Mouse (Mus musculus): ENCODE measurements around the gene Shroom2. TPM values are rescaled to one million over a fixed set of nuclear protein-coding genes. Genes with fewer than 3 reads are reported as not detected.
"Not testable (repeated sequence)": the region's sequence is repeated elsewhere in the genome, so short reads cannot be mapped to it uniquely, and the experiment has no call there.

Gene Shroom2
- total RNA-seq (2021): 1 to 10 TPM; 1.0 to 1.8 TPM
- long read RNA-seq, experiment 1, partial matches to known transcripts: 0 of 1 reads
- long read RNA-seq, experiment 1, other reads (novel, unspliced or antisense): 1 of 1 reads
- long read RNA-seq, experiment 2, partial matches to known transcripts: 0 of 2 reads
- long read RNA-seq, experiment 2, other reads (novel, unspliced or antisense): 2 of 2 reads

DNA sequence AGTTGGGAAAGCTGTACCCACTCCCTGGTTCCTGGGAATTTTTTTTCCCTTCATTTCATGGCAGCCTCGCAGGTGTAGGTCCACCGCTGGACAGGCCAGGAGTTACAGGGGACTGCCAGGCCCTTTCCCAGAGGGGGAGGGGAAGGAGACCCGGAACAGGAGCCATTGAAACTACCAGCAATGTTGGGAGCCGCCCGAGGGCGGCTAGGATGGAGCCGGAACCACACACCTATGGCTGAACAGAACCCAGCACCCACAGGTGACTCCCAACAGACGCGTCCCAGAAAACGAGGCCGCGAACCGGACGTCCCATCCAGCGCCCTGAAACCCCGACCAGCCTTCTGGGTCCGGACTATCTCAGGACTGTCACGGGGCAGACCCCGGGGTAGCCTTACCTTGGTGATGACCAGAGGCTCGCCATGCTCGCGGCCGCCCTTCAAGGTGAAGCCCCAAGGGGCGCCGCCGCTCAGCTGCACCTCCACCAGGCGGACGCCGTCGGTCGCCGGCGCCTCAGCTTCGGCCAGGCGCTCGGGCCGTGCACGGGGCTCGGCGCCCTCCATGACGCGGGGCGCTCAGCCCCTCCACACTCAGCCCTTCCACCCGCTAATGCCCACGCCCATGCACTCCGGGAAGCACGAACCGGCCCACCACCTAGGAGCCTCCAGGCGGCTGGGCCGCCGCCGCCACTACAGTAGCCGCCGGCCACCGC is at the start of gene Shroom2:
TSS of gene Shroom2 (minus strand) at position 575 of the 709 bp plus-strand sequence.
- intact Hi-C loops (cut with DNase I): no loop called here
- DNase-seq: peak in 1 of 2 experiments; percentile 8

DNA sequence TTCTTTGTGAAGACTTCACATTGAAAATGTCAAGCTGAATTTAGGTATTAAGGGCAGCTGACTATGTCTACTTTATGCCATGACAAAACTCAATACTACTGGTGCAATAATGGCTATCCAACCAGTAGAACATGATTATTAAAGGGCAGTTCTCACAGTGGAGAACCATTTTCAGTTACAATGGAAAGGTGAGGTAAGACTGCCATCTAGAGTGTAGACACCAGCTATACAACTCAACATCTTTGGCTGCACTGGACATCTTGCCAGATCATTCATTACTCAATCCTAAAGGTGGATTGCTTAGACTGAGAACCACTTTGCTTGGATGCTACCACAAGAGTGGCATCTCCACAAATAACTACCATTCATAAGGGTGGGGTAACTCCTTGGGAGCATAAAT is 49.7 kb upstream of the Shroom2 start:
- intact Hi-C loops (cut with DNase I): loop anchor here (10.0 kb wide), 1 partner anchor 114 kb away; no protein-coding TSS in a partner anchor
- DNase-seq: no peak

DNA sequence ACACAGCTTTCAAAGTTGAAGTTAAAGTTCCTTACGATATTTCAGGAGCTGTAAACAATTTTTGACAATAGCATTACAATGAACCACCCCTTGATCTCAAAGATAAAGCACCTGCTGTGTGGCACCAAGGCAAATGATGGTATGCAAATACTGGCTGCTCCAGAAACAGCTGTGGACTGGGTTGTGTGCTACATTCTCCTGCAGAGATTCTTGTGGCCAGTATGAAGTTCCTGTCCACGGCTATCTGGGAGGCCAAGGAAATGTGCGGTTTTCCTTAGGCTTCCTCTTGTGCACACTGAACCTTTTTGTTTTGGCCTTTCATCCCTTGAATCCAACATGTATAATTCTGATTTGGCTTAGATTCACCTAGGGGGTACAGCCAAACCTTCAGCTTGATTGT is 44.1 kb upstream of the Shroom2 start:
- intact Hi-C loops (cut with DNase I): loop anchor here (10.0 kb wide), 1 partner anchor 109 kb away; no protein-coding TSS in a partner anchor
- no peak for DNase-seq

DNA sequence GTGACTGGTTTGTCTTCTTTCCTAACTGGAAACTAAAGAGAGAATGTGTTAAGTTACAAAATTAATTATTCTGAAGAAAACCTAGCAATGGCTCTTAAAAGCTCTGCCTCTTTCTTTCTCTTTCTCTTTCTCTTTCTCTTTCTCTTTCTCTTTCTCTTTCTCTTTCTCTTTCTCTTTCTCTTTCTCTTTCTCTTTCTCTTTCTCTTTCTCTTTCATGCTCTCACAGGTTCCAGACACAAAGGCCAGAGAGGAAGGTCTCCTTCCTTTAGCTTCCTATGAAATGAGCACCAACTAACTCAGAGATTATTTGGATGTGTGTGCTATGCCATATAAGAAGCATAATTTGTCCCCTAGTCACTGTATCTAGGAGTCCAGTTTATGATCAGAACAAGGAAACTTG is 36.1 kb upstream of the Shroom2 start:
- DNase-seq: no peak
- intact Hi-C loops (cut with DNase I): no loop called here

DNA sequence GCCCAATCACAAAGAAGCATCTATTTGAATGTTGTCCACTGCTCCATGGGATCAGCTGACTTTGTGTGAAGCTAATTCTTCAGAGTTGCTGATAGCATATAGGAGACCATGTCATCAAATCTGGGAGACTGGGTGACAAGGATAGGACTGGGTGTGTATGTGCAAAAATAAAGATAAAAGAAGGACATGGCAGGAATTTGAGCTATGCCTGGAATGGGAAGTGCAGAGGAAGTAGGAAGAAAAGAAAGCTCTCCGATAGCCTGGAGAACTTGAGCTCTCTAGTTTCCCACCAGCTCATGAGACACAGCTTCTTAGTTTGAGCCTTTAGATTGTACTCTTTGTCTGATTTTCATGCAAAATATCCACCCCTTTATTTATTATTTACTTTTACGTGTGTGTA is 19.3 kb upstream of the Shroom2 start:
- intact Hi-C loops (cut with DNase I): no loop called here
- no peak for DNase-seq

GRCm38 (mm10) chrX:152788129-152788528 is 18.9 kb upstream of the Shroom2 start:
- intact Hi-C loops (cut with DNase I): no loop called here

GRCm38 (mm10) chrX:152781720-152782403 is 12.6 kb upstream of the Shroom2 start, which contains the start of gene Gpr143:
TSS of gene Gpr143 (plus strand) at chrX:152781921.
- DNase-seq: peak in 1 of 2 experiments; percentile 5
- intact Hi-C loops (cut with DNase I): no loop called here

More at GRCm38 (mm10) chrX:152788129-152788528, 18.9 kb upstream of the Shroom2 start:
- no peak for DNase-seq

- peak; percentile 5 to 15 for DNase-seq
- intact Hi-C loops (cut with DNase I): no loop called here
Measured at GRCm38 (mm10) chrX:152769600-152770157, 414 bp upstream of the Shroom2 start.

DNA sequence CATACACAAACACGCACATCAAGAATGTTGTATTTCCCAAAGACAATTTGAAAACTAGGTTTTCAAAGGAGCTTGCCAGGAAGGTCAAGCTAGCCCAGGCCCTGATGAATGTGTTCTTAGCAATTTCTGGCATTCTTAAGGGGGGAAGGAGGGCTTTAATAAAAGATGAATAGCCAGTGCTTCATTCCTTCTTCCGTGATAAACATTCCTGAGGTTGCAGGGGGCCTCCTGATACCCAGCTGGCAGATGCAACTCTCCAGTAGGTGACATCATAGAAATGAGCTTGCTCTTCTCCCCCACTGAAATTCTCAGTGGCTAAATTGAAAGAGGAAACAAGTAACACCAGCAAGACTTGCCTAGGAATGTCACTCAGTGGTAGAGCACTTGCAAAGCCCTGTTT is 5.1 kb downstream of the Shroom2 start:
- intact Hi-C loops (cut with DNase I): no loop called here
- DNase-seq: no peak

DNA sequence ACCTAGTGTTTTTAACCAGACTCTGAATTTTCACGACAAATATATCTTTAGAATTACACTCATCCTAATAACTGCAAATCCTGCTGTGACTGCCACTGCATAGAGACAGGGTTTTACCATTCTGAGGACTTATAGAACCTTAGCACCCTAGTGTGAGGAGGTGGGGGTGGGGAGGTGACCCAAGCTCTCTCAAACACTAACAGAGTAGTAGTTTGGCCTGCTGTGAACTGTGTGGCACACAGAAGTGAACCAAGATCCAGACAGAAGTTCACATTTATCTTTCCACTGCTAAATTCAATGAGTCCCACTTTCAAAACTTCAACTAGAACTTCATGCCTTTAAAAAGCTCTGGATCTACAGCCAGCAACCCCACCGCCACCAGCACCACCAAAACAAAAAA is 6.4 kb downstream of the Shroom2 start:
- DNase-seq: no peak
- intact Hi-C loops (cut with DNase I): no loop called here

DNA sequence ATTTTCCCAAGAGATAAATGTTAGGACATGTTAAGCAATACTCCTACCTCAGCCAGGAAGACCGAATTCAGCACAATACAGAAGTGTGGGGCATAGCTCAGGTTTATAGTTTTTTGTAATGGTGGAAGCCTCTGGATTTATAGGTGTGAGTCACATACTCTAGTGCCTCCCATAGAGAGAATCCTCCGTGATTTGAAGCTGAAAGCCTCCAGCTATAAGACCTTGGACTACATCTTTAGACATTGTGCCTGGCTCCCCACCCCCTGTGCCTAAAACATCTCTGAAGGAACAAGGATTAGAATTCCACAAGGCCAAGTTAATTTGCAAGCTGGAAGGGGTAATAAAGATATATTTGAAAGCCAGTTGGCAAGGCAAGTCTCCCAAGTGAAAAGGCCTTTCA is 6.8 kb downstream of the Shroom2 start:
- intact Hi-C loops (cut with DNase I): no loop called here
- DNase-seq: no peak

DNA sequence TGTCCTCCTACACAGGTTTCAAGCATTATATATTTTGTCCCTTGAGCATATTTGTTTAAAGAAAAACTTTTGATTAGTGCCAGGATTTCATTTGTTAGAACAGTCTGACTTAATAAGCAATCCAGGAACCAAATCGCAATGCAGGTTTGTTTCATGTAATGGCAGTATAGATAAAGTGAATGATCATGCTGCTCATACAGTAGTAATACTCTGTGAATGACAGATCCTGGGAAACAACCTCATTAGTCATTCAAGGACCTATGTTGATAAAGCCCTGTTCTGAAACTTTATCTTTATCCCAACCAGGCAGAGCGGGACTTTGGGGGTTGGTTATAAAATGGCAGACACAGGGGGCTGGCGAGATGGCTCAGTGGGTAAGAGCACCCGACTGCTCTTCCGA is 13.0 kb downstream of the Shroom2 start:
- DNase-seq: no peak
- intact Hi-C loops (cut with DNase I): no loop called here

DNA sequence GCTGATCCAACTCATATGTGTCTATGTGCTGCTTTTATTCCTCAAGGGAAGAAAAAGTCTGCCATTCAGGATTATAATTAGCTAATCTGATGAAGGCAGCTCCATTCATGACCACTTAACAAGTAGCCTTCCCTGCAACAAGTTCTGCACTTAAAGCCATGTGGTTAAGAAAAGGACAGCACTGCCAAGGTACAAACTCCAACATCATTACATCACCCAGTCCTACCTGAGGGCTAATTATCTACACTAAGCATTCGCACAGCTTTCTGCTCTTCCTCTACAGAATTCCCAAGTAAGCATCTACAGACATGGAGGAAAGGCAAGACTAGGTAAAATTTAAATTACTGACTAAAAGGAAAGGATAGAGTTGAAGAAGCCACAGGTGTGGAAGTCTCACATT is 13.4 kb downstream of the Shroom2 start:
- intact Hi-C loops (cut with DNase I): no loop called here
- DNase-seq: no peak

- intact Hi-C loops (cut with DNase I): no loop called here
- no peak for DNase-seq
Measured at GRCm38 (mm10) chrX:152745925-152746324, 23.3 kb downstream of the Shroom2 start.

DNA sequence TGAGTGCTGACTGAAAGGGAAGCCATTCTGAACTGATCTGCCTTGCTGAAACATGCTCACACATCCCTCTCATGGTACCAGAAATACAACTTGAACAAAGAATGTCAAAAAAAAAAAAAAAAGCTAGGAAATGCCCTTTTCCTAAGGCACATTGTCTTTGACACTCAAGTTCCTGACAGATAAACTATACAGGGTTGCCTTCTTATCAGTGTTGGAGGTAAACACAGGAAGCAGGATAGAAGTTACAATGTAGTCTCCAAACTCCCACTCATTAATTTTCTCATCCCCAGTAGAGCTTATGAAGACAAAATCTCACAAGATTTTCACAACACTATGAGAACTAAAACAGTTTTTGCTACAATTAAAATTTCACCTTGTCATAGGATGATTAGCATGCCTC is 25.6 kb downstream of the Shroom2 start:
- intact Hi-C loops (cut with DNase I): no loop called here
- no peak for DNase-seq

GRCm38 (mm10) chrX:152738759-152739368 is 30.4 kb downstream of the Shroom2 start:
- DNase-seq: no peak
- intact Hi-C loops (cut with DNase I): no loop called here

- intact Hi-C loops (cut with DNase I): no loop called here
- DNase-seq: no peak
Measured at GRCm38 (mm10) chrX:152738191-152738590, 31.1 kb downstream of the Shroom2 start.

- intact Hi-C loops (cut with DNase I): no loop called here
- DNase-seq: no peak
Measured at GRCm38 (mm10) chrX:152735283-152735682, 34.0 kb downstream of the Shroom2 start.

DNA sequence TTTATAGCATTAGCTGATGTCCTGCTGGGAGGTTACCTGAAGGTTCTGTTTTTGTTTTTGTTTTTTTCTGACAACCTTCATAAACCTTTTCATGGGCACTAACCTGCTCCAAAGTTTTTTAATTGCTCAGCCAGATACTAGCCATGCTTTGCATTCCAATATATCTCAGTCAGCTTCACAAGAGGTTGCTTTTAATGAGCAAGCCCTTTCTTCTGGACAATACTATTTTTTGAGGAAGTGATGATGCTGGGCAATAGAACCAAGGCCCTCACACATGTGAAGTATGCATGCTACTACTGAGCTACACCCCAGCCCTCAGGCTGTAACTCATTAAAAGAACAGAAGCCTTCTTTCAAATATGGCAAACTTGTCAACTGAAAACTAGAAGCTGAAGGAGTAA is 52.6 kb downstream of the Shroom2 start:
- intact Hi-C loops (cut with DNase I): no loop called here
- no peak for DNase-seq

DNA sequence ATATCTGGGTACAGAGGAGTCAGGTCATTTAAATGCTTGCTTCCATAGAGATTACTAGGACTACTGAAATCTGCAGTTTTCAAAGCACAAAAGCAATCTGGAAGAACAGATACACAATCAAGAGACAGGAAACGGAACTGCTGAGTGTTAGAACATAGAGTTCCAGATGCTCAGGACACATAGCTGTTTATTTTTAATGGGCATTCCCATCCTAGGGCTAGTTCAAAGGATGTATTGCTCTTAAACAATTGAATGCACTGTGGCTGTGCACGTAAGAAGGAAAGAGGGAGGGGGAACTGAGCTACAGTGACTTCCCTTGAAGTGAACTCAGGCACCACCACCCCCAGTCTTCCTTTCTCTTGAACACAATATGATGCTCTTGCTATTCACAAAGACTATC is 58.5 kb downstream of the Shroom2 start:
- intact Hi-C loops (cut with DNase I): not testable (repeated sequence)

GRCm38 (mm10) chrX:152708359-152708758 is 60.9 kb downstream of the Shroom2 start:
- no peak for DNase-seq
- intact Hi-C loops (cut with DNase I): loop anchor here (5.0 to 10.0 kb wide), 2 partner anchors 106 to 1974 kb away; no protein-coding TSS in a partner anchor

More for the DNA sequence above, 58.5 kb downstream of the Shroom2 start:
- DNase-seq: not testable (repeated sequence)
